Mouse (Mus musculus) neural tube, embryonic 10.5 days (tissue): ENCODE data around the gene Pde8b.
A peak's percentile ranks its signal among the peaks of the same experiment; 100 is the strongest.

Experiments
- DNase-seq: peaks from one replicate; pipeline ENCODE4 v3.0.0-alpha.2; 2017; ENCODE audit warnings: low spot score; ENCODE audit errors: extremely low spot score

Gene Pde8b

DNA sequence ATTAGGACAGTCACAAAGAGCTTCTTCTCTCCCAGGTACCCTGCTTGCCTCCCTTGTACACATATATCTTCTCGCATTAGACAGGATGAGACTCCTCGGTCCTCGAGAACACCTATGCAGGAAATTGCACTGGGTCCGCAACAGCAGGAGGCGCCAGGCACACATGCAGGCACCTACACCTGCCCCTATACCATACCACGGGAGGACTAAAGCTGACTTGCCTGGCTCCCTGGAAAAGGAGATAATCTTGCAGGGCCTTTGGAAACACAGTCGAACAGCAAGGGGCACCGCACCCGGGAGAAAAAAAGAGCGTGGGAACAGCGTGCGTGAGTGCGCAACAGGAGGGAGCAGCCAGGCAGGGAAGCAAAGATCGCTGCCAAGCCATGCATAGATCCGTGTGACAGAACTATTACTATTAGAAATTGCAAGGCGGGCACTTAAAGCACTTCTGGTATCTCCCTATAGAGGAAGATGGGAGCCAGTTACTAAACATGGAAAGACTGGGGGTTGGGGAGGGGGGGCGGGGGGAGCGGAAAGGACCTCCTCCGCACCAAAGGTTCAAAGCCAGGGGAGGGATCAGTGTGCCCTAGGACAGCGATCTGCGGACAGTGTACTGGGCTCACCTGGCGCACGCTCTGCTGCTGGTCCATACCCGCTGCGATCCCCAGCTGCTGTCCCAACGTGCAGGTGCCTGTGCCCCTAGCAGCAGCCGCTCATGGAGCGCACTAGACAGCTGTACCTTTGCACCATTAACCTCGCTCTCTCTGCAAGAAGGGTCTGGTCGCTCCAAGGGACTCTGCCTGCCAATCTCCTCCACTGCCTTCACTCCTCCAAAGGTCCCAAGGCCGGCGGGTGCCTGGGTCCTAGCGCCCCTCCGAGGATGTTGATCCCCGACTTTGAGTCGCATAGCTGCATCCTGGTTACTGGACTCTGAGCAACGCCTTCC lies at the start of gene Pde8b:
Pde8b (minus strand) TSS at position 826 of the 946 bp plus-strand sequence.
- peak; percentile 44 for DNase-seq

DNA sequence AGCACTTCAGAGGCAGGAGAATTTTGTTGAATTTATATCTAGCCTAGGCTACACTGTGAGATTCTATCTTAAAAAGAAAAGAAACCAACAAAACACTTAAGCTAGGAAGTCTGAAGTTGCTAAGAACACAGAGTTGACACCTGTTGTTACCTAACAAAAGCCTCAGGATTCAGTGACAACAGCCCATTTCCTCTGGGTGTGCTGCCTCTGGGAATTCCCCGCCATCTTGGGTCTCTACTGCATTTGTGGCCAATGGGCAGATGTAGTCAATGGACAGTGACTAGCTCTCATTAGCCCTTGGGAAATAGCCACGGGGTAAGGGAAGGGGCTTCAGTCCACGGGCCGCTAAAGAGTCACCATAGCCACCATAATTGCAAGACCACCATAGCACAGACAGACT lies 41.8 kb upstream of the Pde8b start:
- no peak for DNase-seq

DNA sequence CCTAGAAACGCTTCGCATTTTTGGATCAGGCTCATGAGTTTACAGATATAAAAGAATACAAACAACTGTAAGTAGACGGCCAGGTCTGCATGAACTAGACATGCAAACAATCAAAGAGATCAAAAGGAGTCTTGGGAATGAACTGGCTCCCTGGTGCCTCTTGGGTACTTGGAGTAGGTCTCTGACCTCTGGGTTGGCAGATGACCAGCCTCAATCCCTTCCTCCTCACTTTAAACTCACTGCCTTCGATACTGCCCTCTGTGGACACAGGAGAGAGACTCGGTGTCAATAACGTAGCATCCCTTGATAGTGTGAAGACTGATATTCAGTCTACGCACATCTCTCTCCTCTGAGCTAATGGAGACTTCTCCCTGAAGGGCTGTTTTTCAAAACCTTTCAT lies 37.9 kb upstream of the Pde8b start:
- DNase-seq, result no peak

DNA sequence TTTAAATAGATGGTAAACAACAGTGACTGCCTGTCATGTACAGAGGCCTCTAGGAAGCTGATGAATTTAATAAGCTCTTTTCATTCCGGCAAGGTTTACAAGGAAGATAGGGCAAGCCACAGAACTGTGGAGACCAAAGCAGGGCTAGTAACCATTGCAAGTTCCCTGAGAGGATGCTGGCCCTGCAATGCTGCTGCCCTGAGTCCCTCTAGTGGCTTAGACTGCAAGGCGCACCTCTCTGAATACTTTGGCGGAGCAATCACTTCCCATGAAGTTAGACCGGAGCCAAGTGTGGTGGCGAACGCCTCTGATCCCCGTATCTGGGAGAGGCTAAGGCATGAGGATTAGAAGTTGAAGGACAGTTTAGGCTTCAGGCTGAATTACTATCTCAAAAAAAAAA lies 36.9 kb upstream of the Pde8b start:
- DNase-seq, result peak; percentile 68

DNA sequence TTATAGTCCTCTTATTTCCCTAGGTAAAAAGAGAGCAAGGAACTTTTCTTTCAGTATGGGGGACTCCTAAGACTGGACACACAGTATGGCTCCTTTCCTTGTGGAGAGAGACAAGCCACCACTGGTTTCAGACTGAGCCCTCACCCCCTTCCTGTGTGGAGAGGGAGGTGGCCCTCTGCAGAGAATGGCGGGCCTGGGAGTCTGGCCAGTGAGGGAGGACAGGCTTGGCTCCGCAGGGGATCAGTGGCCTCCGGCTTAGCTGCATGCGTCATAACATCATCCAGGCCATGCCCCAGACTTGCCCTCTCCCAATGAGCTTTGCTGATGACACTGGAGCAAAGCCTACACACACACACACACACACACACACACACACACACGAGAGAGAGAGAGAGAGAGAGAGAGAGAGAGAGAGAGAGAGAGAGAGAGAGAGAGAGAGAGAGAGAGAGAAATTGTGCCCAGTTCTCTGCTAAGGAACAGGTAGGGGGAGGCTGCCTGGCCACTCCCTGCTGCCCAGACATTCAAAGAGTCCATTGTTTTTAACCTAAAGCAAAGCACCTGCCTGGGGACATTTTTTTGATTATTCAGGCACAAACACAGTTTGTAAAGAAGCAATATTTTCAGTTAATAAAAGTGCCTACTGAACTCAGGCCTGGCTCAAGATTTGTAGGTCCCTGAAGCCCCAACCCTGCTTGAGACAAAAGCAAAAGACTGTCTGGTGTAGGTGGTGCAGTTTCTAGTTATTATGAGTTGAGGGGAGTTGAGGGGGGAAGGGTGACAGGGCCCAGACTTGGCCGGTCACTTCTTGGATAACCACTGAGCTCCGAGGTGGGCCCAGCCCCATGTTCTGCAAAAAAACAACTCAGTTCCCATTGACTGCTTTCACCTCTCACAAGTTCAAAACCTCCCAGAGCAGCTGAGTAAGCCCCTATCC lies 31.9 kb upstream of the Pde8b start:
- peak; percentile 25 for DNase-seq

DNA sequence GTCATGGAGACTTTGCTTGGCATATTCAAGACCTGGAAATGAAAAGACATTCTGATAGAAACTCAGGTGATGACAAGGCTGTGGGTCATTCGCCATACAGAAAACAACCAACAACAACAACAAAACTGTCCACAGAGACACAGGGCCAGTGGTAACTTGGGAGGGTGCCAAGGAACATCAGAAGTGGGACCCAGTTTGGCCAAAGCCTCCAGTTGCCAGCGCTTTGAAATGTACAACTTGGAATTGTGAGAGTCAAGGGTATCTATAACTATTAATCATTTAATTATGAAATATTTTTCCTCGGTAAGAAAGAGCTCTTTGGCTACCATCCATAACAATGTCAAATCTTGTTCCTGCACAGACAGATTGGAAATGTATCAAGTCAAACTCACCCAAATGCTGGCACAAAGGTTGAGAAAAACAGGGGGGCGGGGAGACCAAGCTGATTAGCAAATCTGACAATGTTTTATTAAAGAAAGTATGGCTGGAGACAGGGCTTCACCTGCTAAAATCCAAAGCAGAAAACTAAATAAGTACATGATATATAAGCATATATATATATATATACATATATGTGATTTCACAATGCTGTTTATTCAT lies 28.4 kb upstream of the Pde8b start:
- DNase-seq, result no peak

DNA sequence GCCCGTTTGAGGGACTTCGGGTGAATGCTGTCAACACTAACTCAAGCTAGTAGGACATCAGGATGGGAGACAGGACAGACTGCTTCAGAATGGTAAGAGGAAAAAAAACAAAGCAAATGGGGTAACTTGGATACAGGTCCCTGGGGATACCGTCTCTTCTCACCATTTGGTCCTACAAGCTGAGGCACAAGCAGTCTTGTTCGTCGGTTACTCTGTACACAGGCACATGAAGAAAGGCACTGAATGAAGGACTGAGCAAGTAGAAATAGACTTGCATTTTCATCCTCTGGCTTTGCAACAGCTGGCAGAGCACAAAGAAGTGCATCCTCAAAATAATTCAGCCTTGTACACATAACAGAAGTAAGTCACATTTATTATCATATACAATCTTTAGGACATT lies 14.6 kb upstream of the Pde8b start:
- DNase-seq, result no peak

DNA sequence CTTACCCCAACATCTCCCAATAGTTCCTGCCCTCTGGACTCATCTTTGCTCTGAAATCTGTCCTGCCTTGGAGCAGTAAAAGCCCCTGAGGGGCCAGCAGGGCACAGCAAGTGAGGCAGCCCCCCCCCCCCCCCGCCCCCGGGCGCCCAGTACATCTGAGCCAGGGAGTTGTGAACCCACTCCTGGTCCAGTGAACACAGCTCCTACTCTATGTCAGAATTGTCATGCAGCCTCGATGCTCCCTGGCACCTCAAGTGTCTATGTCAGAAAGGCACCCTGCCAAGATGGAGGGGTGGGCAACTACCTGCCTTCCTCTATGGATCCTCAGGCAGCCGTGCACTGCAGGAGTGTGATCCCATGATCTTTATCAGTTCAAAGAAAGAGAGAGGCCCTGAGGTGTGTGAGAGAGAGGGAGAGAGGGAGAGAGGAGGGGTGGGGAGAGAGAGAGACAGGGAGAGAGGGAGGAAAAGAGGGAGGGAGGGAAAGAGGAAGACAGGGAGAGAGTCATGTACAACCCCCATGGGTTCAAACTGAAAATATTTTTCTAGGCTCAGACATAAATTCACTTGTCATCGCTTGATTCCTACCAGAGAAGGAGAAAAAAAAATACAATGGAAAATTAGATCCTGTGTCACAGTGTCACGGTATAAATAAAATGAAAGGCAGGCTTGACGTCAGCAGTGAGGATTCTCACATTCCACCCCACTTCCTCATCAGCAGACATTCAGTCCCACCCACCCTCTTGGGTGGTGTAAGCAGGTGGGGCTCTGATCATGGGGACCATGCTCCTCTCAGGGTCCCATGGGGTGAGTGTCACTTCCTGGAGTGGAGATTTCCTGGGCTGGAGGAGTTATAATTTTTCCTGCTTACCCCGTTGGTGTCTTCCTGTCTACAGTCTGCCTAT lies 11.0 kb upstream of the Pde8b start:
- no peak for DNase-seq

DNA sequence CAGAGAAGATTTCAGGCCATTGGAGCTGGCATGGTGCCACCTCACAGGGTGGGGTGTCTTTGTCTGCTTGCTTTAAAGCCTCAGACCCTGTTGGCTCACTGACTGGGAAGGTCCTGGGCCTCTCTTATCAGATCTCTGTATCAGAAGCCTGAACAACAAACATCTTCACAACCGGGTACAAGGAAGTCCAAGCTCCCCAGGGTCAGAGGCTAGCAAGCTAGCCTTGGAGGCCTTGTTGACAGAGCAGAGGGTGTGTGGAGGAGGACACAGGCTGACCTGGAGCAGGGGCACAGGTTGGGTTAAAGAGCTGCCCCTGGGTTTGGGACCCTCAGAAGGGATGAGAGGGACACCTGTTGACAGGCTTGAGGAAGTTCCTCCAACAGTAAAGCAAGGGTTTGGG lies 10.3 kb upstream of the Pde8b start:
- no peak for DNase-seq

DNA sequence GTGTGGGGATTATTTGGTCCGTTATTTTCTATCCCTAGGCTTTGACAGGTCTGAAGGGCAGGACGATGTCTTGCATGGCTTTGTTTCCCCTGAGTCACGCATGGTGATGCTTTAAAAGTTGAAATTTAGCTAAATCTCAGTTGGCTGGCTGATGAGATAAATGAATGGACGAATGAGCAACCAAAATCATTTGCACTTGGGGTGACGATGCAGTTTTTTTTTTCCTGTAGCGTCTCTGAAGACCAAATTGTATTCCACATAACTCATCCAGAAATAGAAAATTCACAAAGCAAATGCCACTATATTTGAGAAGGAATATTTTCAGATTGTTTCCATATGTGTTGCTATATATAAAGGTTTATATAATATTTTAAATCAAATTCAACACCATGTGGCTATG lies 6.9 kb upstream of the Pde8b start:
- no peak for DNase-seq

DNA sequence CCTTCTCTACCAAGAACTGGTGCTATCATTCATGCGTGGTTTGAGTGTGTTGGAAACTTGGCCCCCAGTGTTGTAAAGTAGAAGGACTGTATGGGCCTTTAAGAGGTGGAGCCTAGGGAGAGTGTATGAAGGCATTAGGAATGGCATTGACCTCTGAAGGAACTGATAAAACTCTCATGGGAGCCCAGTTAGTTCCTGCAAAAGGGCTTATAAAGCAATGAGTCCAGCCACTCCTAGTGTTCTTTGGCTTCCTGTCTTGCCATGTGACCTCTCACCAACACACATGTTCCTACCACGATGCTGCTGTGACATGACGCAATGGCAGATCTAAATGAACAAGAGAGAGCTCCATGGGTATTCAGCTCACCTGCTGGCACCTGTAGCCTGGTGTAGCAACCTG lies 4.9 kb upstream of the Pde8b start:
- no peak for DNase-seq

DNA sequence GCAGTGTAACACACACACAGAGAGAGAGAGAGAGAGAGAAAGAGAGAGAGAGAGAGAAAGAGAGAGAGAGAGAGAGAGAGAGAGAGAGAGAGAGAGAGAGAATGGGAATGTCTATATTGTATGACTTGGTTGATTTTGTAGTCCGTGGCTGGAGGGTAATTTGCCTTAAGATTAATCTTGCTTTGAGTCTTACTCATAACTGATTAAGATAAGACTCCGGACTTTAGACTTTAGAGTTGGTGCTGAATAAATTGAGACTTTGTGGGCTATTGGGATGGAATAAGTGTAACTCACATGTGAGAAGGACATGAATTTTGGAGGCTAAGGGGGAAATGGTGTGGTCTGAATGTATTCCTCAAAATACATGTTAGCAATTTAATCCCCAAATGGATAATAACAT lies 7.1 kb downstream of the Pde8b start:
- DNase-seq, result no peak

DNA sequence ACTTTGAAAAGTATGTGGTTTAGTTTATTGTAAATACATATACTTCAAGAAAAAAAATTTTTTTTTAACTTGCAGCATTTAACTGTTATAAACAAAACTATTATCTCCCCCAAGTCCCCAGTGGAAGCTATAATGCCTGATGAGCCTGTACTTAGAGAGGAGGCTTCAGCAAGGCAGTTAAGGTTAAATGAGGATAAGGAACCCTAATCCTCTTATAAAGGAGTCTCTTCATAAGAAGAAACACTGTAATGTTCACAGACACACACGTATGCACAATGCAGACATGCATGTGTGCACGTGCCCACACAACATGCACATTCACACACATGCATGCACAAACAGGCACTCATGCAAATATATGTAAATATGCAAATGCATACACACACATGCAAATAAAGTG lies 12.6 kb downstream of the Pde8b start:
- DNase-seq, result no peak

DNA sequence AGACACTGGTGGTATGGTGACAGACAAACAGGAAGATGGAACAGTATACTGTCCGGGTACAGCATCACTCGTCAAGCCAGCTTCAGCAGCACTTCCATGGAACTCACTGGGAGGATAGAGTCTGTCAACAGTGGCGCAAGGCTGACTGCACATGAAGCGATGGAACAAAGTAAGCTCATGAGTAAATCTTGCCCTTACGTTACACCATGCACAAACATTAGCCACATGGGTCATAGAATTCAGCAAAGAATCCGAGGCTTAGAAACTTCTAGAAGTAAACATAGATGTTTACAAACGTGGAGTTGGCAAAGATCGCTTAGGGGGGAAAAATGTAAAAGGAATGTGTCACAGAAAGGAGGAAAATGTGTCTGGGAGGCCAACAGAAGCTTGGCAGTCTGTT lies 14.9 kb downstream of the Pde8b start:
- DNase-seq, result no peak

DNA sequence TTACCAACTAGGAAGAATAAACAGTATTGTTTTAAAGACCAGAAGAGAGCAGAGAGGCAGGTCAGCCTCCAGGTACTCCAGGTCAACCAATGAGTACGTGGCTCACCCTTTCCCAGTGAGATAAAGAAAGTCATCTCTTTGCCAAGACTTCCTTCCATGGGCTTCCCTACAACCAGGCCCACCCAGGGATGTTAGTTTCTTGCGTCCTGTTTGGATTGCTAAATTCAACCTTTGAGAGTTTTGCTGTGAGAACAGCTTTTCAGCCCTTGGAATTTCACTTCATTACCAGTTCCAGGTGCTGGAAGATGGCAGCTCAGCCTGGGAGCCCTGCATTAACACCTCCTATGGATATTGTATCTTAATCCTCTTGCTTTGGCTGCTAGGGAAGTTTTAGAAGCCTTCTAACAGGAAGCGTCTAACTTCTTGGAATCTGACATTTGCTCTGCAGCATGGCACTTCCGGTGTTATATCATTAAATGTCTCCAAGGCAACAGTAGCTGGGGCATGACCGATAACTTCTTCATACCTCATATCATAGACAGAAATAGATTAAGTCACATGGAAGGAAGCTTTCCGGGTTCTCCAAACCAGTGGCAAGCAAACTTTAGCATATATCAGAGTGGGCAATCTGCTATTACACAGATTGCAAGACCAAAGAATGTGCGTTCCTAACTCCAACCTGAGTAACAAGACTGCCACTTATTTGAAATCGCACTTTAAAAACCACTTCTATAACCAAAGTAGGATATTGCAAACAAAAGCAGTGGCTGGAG lies 18.6 kb downstream of the Pde8b start:
- DNase-seq, result no peak

DNA sequence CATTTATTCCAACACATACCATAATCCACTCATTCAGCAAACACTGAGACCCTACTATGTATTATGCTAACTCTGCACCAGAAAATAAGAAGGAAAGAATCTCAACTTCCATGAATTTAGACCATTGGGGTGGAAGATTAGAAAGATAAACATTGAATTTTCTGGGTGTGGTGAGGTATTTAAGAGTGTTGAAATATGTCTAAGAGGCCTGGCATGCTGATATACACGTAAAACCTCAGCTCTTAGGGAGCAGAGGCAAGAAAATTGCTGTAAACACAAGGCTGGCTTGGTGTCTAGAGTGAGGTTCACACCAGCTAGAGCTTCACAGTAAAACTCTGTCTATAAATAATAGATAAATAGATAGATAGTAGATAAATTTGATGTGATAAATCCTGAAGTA lies 19.8 kb downstream of the Pde8b start:
- DNase-seq, result no peak

DNA sequence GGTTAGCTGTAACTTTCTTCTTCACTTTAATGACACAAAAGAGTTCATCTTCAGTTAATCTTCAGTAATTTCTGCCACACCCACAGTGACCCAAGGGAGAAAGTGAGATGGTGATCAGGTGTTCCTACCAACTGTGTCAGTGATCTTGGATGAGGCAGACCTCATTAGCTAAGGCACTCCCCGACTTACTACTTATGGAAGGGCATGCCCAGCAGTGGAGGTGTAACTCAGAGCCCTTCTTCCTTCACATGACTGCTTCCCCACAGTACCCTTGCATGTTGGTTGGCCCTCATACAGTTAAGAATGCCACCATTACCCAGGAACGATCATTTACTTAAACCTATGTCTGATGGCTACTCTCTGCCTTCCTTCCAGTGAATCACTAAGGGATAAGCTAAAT lies 25.6 kb downstream of the Pde8b start:
- no peak for DNase-seq

DNA sequence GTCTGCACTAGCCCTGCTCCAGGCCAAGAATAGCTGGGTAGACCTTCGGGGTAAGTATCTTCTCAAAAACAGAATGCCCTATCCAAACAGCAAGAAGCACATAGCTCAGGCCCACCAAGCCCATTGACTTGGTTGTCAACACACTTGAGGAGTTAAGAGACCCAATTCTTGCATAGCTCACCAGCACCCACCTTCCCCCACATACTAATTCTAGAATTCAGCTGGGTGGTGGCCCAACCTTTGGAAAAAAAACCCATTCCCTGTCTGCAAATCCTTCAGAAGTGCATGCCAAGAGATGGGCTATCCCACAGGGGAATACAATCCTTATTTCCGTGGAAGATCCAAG lies 26.7 kb downstream of the Pde8b start:
- no peak for DNase-seq

DNA sequence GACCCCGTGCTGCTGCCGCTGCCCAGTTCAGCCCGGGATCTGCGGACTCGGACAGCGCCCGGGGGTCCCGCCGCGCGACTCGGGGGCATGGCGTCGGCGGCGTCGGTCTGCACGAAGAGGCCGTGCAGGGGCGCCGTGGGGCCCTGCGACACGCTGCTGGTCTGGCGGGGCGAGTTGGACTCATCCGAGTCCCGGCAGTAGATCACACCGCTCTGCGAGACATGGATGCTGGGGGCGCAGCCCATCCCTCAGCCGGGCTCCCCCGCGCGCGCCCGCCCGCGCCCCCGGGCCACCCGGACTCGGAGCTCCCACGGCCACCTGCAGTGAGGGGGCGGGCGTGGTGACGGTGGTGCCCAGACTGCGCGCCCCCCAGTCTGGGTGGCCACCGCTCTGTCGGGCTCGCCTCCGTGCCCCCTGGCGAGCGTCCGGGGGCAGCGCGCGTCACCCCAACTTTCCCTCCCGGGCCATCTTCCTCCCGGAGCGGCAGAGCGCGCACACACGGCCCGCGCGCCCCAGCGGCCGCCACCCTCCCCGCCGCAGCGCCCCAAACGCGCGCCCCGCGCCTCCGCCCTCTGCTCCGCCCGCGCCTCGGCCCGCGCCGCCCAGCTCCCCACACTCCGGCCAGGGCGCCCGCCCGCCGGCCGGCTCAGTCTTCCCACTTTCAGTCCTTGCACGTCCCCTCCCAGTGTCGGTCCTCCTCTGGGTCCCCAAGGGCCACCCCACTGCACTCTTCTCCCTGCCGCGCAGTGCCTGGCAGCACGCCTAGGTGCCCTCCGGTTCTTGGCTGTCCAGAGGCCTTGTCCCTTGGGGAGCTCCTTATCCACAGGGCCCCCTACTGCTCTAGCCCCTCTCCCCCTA lies 27.3 kb downstream of the Pde8b start:
- peak; percentile 67 for DNase-seq
